Mouse (Mus musculus) cerebellum, postnatal 4 days (tissue): ENCODE data around the gene Csn1s1.

Source experiments
- DNase-seq, 2 experiments: peaks; one replicate each; pipeline ENCODE4 v3.0.0; 2022; ENCODE audit warnings: low spot score in 2 of 2, mixed read lengths in 1 of 2

Csn1s1 gene

GRCm38 (mm10) chr5:87665908-87666307, at the start of gene Csn1s1:
Gene Csn1s1 (plus strand): TSS chr5:87666208.
- no peak for DNase-seq

DNA sequence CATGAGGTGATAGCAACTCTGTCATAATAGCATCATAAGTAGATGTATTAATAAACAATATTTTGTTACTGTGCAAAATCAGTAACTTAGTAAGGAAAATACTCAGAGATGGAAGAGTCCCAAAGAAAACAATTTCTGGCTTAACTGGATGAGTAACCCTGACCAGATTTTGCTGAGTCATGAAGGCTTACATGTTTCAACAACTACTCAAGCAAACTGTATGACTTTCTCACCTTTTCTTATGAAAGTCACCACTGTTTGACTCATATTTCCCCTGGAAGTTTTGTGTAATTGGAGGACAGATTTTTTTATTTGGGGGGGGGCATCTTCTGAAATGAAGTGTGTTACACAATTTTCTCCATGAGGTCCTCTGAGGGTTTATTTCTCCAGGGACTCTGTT, 43.3 kb upstream of the Csn1s1 start:
- DNase-seq = no peak

DNA sequence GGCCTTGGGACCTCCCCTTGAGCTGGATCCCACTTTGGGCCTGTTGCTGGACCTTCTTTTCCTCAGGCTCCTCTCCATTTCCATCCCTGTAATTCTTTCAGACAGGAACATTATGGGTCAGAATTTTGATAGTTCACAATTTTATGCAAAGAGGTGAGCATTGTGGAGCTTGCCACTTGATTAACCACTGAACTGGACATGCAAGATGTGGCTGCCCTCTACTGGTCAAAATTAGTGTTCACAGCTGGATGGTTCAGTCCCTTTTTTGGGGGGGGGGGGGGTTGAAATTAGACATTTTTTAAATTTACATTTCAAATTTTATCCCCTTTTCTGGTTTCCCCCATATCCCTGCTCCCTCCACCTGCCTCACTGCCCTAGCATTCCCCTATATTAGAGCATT, 23.2 kb upstream of the Csn1s1 start:
- no peak for DNase-seq

GRCm38 (mm10) chr5:87699530-87699929, 33.5 kb downstream of the Csn1s1 start, which contains the start of gene Csn2:
Gene Csn2 (minus strand): TSS chr5:87699630.
- DNase-seq = no peak

DNA sequence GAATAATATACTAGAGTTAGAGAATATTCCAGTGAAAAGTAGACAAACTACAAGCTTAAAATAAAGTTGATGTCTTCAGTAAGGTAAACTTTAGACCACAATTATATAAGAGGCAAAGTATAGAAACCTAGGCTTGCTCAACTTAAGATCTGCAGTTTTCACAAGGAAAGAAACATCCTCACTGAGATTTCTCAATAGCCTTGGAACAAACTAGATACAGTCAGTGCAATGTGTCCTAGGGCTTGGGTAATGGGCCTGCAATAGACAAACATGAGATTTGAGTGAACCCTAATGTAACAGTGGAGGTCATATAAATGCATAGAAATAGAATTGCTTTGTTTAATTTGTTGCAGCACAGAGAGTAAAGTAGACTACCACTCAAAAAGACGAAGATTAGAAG, 39.9 kb downstream of the Csn1s1 start:
- DNase-seq = no peak
